Mouse (Mus musculus) CD8-positive naive resting alpha-beta T cell, adult 57 days (primary cell): ENCODE measurements around the gene Vrk2. TPM values are rescaled to one million over a fixed set of nuclear protein-coding genes. Genes with fewer than 3 reads are reported as not detected.

Source experiments
- total RNA-seq: library from RNA; stranded (reverse); gene quantifications from one replicate; pipeline ENCODE4 v1.2.4, GENCODE M21; 2023

Vrk2 gene
- total RNA-seq = 43.5 TPM

GRCm38 (mm10) chr11:26593061-26594059, at the start of gene Vrk2, which contains the start of gene Gm6899:
TSS of gene Vrk2 (minus strand) at chr11:26593999.
TSS of gene Gm6899 (plus strand) at chr11:26593241.

Other genes starting within 250 kb of the Vrk2 start
- gene Fancl, start 207.9 kb downstream of the Vrk2 start, total RNA-seq = 12.1 TPM
- gene Gm6899, start 758 bp downstream of the Vrk2 start, total RNA-seq = not detected